Mouse (Mus musculus) intestine, embryonic 14.5 days (tissue): Measurements from ENCODE around the gene Myocd. TPM values are rescaled to one million over a fixed set of nuclear protein-coding genes. Genes with fewer than 3 reads are reported as not detected.
A peak's percentile ranks its signal among the peaks of the same experiment; 100 is the strongest.

Experiments
- ATAC-seq: fragments of 200-750 bp; cut with Nextera tagmentation; replicated peaks from 2 replicates; pipeline ENCODE4 v1.8.0; 2017; ENCODE audit warnings: low read depth, moderate number of reproducible peaks, moderate TSS enrichment, moderate library complexity; ENCODE audit not compliant: low FRiP score, low TSS enrichment
- DNase-seq: peaks from one replicate; pipeline ENCODE4 v3.0.0-alpha.2; 2018; ENCODE audit warnings: low spot score
- H3K27ac ChIP-seq: fragments of 300-500 bp; sonication (generic); 2 replicates; pipeline ENCODE4 v1.5.1; 2014; ENCODE audit warnings: low read depth, mild to moderate bottlenecking, control low read depth
- H3K27me3 ChIP-seq: fragments of 300-500 bp; sonication (generic); replicated peaks from 2 replicates; pipeline ENCODE4 v1.6.1; 2014; ENCODE audit warnings: low read length, control low read depth; ENCODE audit not compliant: control insufficient read depth, insufficient read depth
- H3K36me3 ChIP-seq: fragments of 300-500 bp; sonication (generic); 2 replicates; pipeline ENCODE4 v1.6.1; 2014; ENCODE audit warnings: low read length, control low read depth; ENCODE audit not compliant: control insufficient read depth, insufficient read depth
- H3K4me1 ChIP-seq: fragments of 300-500 bp; sonication (generic); replicated peaks from 2 replicates; pipeline ENCODE4 v1.6.1; 2014; ENCODE audit warnings: low read length, control low read depth, mixed read lengths; ENCODE audit not compliant: control insufficient read depth, insufficient read depth
- H3K4me2 ChIP-seq: fragments of 300-500 bp; sonication (generic); 2 replicates; pipeline ENCODE4 v1.6.1; 2014; ENCODE audit warnings: low read length
- H3K4me3 ChIP-seq: fragments of 300-500 bp; sonication (generic); 2 replicates; pipeline ENCODE4 v1.5.1; 2014; ENCODE audit warnings: low read depth, low read length, control low read depth, mixed read lengths
- H3K9ac ChIP-seq: fragments of 300-500 bp; sonication (generic); 2 replicates; pipeline ENCODE4 v1.6.1; 2014; ENCODE audit warnings: mild to moderate bottlenecking, low read length
- H3K9me3 ChIP-seq: fragments of 300-500 bp; sonication (generic); 2 replicates; pipeline ENCODE4 v1.6.1; 2016; ENCODE audit warnings: low read length, control low read depth; ENCODE audit not compliant: control insufficient read depth
- WGBS: fragments of 180-500 bp; shearing (Covaris S2); extraction: QIAGEN DNeasy Blood & Tissue Kit; methylation state at CpG from one replicate; pipeline ENCODE4 v1.1.7; 2014; 5-methylcytosine and 5-hydroxymethylcytosine counted together
- polyA plus RNA-seq: library from polyadenylated mRNA; unstranded; fragments of >200 nt; fragmentation: Nextera tagmentation; extraction: Ambion mirVana; gene quantifications from 2 replicates; pipeline ENCODE4 v1.2.1, GENCODE M21; 2014

The Myocd gene
- polyA plus RNA-seq, 1 experiment from 2014 or later: 42.5 TPM

DNA sequence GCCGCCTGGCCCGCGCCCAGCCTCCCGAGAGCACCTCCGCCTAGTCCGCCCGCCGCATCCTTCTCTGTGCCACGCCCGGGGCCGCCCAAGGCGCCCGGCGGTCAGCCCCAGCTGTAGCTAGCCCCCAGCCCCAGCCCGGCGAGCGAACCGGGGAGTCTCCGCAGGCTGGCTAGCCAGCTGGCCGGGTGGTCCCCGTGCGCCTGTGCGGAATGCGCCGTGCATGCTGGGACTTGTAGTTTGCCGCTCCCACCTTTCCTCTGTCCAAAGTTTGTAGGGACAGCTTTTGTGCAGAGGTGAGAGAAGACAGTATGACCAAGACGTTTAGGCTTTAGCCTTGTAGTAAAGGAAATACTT, 107.0 kb downstream of the Myocd start, which contains the start of gene Arhgap44:
Gene Arhgap44, minus strand, starts transcription at position 195 of the 354 bp plus-strand sequence.
- under 1% methylated on average over 27 of the region's 27 CpGs for WGBS
- peak within 1 kb of the TSS; percentile 71 for H3K4me3 ChIP-seq

DNA sequence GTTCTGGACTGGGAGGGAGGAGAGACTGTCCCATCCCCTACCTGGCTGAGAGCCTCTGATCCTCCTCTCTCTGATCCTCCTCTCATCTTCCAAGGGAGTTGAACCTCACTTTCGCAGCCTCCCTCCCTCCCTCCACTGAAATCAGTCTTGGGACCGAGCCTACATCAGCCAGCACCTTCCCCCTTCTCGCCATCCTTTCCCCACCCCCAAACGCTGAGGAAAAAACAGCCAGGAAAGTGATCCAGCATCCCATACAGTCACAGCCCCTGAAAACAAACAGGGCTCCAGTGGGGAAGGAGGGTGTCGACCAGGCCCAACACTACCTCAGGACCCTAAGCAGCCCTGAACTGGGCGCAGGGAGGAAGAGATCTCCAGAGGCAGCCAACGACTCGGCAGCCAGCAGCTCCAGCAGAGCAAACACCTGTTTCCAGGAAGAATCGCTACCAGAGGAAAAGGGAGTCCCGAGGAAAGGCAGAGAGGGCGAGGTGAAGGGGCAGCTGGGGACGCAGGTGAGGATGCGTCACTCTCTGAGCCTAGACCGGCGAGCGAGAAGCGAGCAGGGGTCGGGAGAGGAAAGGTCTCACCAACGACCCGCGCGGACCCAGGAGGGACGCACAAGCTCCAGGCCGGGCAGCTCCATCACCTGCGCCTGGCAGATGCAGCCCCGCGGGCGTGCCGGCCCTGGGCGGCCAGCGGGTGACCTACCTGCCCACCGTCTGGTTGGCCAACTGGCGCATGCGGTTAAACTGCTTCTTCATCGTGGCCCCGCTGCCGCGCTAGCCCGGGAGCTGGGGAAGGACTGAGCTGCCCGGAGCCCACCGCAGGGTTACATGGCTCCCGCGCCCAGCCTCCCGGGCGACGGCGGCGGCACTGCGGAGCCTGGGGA, 107.7 kb downstream of the Myocd start:
- Histone ChIP-seq H3K4me3 (peak overlapping the region; percentile 71), H3K27ac (no peak overlapping the region), H3K27me3 (peaks cover 15% of the 10 kb centered on the region; the same call in 1 of the 2 replicates), H3K9ac (peak overlapping the region; percentile 68), H3K36me3 (no peaks in the 10 kb centered on the region), H3K9me3 (0 out of 2 replicates have a peak, but pooled peaks cover 3% of the 10 kb centered on the region), H3K4me2 (peak overlapping the region; percentile 99), H3K4me1 (peaks cover 6% of the 10 kb centered on the region; the same call in 1 of the 2 replicates)
- ATAC-seq (peak; percentile 73), DNase-seq (peak; percentile 79)
- WGBS: 1% methylated on average over 49 of the region's 49 CpGs

More for the DNA sequence above, 107.0 kb downstream of the Myocd start, which contains the start of gene Arhgap44:
- Histone ChIP-seq H3K36me3 (no peaks in the 10 kb centered on the region), H3K27me3 (peaks cover 15% of the 10 kb centered on the region; the same call in 1 of the 2 replicates), H3K4me2 (peak within 1 kb of the TSS; percentile 99), H3K9me3 (0 out of 2 replicates have a peak, but pooled peaks cover 3% of the 10 kb centered on the region), H3K9ac (peak within 1 kb of the TSS; percentile 68), H3K4me1 (peaks cover 6% of the 10 kb centered on the region; the same call in 1 of the 2 replicates), H3K27ac (no peak within 1 kb of the TSS)
- peak; percentile 93 for ATAC-seq
- DNase-seq: peak; percentile 85

DNA sequence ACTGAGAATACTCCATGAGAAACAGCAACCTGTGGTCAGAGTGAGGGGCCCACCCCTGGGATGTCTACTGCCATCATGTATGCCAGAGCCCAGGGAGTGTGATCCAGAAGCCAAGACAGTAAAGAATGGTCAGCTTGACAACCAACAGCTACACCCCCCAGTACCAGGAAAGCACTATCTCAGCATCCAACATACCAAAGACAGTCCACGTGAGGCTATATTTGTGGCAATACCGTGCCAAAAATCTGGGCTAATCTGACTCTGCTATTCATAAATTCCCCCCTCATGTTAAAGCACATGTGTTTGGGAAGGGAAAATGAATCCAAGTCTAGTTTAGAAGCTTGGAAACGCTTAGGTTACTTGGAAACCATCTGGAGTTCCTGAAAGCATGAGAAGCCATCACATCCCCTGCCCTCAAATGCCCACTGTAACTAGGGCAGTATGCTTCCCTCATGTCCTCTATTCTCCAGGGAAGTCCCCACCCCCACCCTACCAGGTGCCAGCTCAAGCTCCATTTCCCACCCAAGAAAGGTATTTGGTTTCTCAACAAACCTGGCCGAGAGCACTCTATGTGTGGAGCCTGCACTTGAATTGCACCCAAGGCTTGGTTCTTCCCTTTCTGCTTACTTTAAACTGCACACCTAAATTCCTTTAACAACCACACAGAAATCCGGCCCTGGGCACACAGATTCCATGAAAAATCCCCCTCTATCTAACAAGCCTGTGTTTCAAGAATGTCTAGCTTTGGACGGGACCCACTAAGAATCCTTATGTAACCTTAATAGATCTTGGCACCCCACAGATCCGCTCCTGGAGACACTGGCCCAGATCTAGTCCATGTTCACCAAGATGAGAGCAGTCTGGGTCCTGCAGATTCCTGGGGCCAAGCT, 108.6 kb downstream of the Myocd start:
- no peak overlapping the region for H3K9ac ChIP-seq

DNA sequence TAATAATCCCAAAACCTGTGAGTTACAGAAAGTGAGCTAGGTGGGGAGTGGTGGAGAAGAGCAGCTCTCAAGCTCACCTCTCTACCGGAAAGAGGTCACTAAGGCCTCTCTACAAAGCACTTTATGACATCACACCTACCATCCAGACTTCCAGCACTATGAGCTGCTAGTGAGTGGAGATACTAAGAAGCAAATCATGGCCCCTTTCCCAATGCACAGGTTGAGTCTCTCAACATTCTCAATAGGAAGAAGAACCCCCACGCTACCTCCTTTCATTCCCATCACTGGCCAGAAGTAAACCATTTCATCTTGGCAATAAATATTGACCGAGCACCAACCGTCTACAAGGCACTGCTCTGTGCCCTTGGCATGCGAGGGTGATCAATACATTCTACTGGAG, 110.0 kb downstream of the Myocd start, which contains the start of gene 1700086D15Rik:
Gene 1700086D15Rik, minus strand, starts transcription at position 101 of the 400 bp plus-strand sequence.
- DNase-seq: no peak
- Histone ChIP-seq H3K4me1 (peaks cover 6% of the 10 kb centered on the region; the same call in 1 of the 2 replicates), H3K27ac (no peak within 1 kb of the TSS), H3K4me3 (no peak within 1 kb of the TSS), H3K36me3 (no peaks in the 10 kb centered on the region), H3K4me2 (no peak within 1 kb of the TSS), H3K27me3 (peaks cover 15% of the 10 kb centered on the region; the same call in 1 of the 2 replicates), H3K9me3 (0 out of 2 replicates have a peak, but pooled peaks cover 3% of the 10 kb centered on the region), H3K9ac (no peak within 1 kb of the TSS)
- no peak for ATAC-seq
- WGBS: 91% methylated on average over 5 of the region's 5 CpGs

More for the DNA sequence above, 108.6 kb downstream of the Myocd start:
- Histone ChIP-seq H3K36me3 (no peaks in the 10 kb centered on the region), H3K4me3 (no peak overlapping the region), H3K4me1 (peaks cover 6% of the 10 kb centered on the region; the same call in 1 of the 2 replicates), H3K27me3 (peaks cover 15% of the 10 kb centered on the region; the same call in 1 of the 2 replicates), H3K27ac (no peak overlapping the region), H3K4me2 (peak overlapping the region; percentile 99), H3K9me3 (0 out of 2 replicates have a peak, but pooled peaks cover 3% of the 10 kb centered on the region)
- DNase-seq: no peak
- WGBS: 67% methylated on average over 7 of the region's 7 CpGs
- ATAC-seq: no peak

DNA sequence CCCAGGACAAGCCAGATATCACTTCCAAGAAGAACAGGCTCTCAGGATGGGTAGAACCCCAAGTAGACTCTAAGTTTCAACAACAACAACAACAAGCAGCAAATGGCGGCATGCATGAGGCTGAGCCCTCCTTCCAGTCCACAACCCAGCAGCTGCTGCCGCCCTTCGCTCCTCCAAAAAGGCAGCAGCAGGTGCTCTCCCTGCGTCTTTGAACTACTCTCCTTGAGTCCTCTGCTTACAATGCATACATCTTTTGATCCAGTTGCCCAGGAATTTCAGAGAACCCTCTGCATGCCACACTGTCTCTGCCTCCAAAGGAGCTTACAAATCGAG, 111.2 kb downstream of the Myocd start:
- ATAC-seq: no peak
- Histone ChIP-seq H3K4me3 (no peak overlapping the region), H3K9me3 (0 out of 2 replicates have a peak, but pooled peaks cover 3% of the 10 kb centered on the region), H3K27ac (no peak overlapping the region), H3K9ac (no peak overlapping the region), H3K36me3 (no peaks in the 10 kb centered on the region), H3K4me2 (no peak overlapping the region), H3K27me3 (peaks cover 13% of the 10 kb centered on the region; the same call in 1 of the 2 replicates), H3K4me1 (peaks cover 6% of the 10 kb centered on the region; the same call in 1 of the 2 replicates)
- WGBS: 91% methylated on average over 5 of the region's 5 CpGs
- no peak for DNase-seq

DNA sequence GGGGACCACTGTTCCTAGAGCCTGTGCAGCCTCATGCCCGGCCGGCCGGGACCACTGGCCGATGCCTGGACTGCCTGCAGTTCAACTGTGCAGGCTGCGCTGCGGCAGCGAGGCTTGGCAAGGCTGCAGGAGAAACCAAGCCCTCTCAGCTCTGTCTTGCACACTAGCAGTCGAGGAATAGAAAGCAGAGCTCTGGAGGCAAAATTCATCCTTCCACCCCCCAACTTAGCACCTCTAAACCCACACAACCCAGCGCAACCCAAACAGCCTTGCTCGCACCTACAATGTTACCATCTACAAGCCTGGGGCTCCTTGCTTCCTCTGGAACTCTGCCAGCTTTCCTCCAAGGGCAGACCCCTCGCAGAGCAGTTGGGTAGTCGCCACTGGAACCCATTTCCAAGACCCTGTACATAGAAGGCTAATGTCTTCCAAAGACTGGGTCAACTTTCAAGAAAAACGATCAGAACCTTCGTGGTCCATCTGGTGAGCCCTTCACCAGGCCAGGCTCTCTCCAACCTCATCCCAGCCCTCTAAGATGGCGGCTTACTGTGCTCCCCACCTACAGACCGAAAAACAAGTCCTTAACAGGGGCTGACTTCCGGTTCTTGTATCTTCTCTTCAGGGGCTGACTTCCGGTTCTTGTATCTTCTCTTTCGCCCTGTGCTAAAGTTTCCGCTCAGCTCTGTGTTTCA, 111.7 kb downstream of the Myocd start:
- Histone ChIP-seq H3K27ac (no peak overlapping the region), H3K9ac (no peak overlapping the region), H3K4me2 (no peak overlapping the region), H3K4me1 (peaks cover 6% of the 10 kb centered on the region; the same call in 1 of the 2 replicates), H3K9me3 (0 out of 2 replicates have a peak, but pooled peaks cover 3% of the 10 kb centered on the region), H3K36me3 (no peaks in the 10 kb centered on the region), H3K4me3 (no peak overlapping the region), H3K27me3 (peaks cover 8% of the 10 kb centered on the region; the same call in 1 of the 2 replicates)
- WGBS: 87% methylated on average over 20 of the region's 20 CpGs
- no peak for DNase-seq
- no peak for ATAC-seq

DNA sequence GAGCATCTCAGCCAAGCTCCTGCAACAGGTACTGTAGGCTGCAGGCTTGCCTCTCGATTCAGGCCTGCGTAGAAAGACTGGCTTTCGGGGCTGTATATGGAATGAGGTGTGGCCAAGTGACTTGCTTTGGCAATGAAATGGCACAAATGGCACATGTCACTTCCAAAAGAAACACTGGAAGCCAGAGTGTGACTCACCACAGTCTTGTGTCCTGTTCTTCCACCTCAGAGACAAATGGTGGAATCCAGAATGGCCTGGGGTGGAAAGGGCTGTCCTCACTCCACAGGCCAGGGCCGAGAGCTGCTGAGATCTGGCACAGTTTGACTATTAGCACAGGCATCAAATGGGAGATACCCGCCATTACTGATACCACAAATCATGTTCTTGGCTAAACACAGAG, 116.8 kb downstream of the Myocd start:
- H3K27me3 ChIP-seq: no peaks in the 10 kb centered on the region
- H3K9me3 ChIP-seq: no peaks in the 10 kb centered on the region
- ATAC-seq: no peak
- H3K27ac ChIP-seq: no peak overlapping the region
- no peak overlapping the region for H3K9ac ChIP-seq
- no peak for DNase-seq
- 84% methylated on average over 5 of the region's 5 CpGs for WGBS
- peaks cover 6% of the 10 kb centered on the region; the same call in 1 of the 2 replicates for H3K4me1 ChIP-seq
- no peaks in the 10 kb centered on the region for H3K36me3 ChIP-seq
- no peak overlapping the region for H3K4me3 ChIP-seq
- no peak overlapping the region for H3K4me2 ChIP-seq
